Mouse (Mus musculus): Measurements from ENCODE around the gene Prkar1b.

Gene Prkar1b

DNA sequence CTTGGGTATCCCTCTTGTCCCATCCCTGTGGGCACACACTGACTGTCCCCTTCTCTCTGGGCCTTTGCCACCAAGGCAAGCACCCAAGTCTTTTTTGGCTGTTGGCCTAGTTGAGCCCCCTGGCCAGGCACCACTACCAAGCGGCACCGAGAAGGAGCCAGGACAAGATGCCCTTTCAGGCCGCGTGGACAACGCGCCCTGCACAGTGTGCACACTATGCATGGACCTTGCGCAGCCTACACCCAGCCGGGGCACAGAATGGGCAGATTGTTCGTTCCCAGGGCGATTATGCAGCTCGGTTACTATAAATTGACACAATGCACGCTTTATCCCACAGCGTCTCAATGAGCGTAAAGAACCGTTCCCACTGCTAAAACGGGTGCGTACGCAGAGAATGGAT lies 98.5 kb downstream of the Prkar1b start:
- DNase-seq = no peak

DNA sequence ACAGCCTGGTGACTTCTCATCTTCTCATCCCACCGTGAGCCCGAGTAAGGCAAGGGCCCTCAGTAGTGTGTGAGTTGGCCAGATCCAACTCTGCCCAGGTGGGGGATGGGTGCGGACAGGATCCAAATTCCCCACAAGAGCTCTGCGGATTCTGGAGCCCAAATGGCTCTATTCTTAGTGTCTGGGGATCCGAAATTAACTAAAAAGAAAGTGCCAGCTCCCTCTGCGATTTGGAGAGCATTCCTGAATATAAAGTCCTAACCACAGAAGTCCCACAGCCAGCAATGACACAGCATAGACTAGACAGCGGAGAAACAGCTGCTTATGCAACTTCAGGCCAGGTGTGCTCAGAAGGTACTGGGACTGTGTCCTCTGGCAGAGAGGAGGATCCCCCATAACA lies 100.4 kb downstream of the Prkar1b start:
- no peak for DNase-seq

- DNase-seq = no peak
Measured at GRCm38 (mm10) chr5:139047171-139047570, 102.6 kb downstream of the Prkar1b start.

- no peak for DNase-seq
Measured at GRCm38 (mm10) chr5:139046636-139047035, 103.2 kb downstream of the Prkar1b start.

DNA sequence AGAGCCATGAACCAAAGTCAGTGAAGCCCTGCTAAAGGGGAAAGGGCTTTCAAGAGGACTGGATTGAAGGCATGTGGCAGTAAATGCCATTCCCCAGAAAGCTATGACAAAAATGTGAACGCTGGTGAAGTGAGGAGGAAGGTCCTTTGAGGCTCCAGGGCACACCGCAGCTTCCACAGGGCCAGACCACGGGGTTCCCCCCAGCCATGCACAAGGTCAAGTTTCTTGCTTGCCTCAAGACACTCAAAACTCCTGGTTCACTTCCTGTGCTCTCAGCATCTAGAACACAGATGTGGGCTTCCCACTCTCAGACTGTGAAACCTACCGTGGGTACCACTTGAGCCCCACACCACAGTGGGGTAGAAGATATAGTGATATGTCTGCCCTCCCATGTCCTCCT lies 106.3 kb downstream of the Prkar1b start:
- DNase-seq = no peak

DNA sequence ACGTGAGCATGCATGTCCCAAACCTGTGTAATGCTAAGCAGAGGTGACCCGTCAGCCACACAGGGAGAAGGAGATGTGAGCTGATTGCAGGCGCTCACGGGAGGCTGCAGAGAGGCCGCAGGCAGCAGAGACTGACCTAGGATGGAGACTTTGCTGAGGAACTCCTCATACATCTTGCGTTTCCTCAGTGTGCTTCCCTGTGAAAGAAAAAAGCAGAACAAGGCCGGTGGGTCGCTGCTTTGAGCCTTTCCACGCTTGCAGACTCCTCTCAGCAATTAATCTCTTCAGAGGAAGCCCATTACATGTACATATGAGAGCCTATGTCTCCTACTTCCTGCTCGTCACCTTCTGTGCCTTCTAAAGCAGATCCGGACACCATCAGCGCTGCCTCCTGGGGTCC lies 107.5 kb downstream of the Prkar1b start:
- DNase-seq = no peak

- DNase-seq = no peak
Measured at GRCm38 (mm10) chr5:139035171-139035570, 114.6 kb downstream of the Prkar1b start.

DNA sequence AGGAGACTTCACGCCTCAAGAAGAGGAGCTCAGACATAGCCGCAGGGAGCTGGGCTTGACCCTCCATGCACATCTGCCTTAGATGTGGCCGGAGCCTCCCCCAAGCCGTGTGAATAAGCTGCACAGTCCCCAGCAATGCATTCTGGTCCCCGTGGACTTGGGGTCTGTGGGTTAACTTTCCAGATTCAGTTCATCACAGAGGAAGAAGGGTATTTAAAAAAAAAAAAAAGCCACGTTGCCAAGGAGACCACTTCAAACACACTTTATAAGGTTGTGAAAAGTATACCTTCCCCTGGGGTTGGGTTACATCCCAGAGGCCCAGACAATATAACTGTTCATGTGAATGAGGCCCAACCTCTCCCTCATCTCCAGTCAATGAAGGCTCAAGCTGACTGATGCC lies 115.1 kb downstream of the Prkar1b start:
- no peak for DNase-seq

GRCm38 (mm10) chr5:139033406-139034317 lies 116.1 kb downstream of the Prkar1b start:
- DNase-seq = no peak

DNA sequence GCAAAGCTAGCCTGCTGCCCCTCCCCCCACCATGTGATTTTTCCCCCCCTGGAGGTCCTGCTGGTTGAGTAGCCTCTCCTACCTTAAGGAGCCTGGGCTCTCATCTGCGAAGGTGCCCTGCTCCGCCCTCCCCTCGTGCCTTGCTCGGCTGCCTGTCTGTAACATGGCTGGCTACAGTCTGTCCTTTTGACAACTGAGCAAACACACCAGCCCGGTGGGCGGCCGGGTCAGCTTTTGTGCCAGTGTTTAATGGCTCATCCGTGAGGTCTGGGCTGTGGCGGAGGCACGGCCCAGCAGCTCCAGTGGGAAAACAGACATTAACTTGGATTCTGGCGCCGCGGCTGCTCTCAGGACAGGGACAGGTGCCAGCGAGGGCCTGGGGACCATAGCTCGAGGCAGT lies 122.2 kb downstream of the Prkar1b start:
- peak; percentile 14 for DNase-seq

DNA sequence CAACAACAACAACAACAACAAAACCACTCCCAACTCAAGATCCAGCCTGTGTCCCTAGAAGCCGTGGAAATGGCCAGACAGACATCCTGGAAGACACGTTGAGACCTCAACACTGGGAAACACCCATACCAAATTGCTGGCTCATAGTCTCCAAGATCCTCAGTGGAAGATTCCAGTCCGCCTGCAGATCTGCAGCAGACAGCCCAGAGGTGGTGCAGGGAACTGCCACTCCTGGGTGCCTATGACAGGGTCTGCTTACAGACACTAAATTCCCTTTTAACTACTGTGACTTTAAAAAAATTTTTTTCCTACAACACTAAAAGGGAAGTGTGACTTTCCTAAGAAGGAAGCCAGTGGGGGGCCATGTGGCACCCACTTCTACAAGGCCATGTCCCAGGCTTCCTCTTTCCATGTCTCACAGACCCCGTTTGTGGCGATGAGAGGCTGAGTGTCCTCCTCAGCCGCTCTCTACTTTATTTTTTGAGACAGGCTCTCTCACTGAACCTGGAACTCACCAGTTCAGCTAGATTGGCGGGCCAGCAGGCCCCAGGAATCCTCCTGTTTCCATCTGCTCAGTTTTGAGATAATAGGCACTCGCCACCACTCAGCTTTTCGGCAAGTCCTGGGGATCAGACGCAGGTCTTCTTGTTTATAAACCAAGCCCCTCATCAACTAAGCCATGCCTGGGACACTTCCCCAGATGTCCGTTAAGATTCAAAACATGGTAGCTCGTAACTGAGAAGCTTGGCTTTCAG lies 125.3 kb downstream of the Prkar1b start:
- no peak for DNase-seq

- no peak for DNase-seq
Measured at GRCm38 (mm10) chr5:139020595-139020994, 129.2 kb downstream of the Prkar1b start.

GRCm38 (mm10) chr5:139017371-139018124 lies 132.3 kb downstream of the Prkar1b start:
- DNase-seq = no peak

DNA sequence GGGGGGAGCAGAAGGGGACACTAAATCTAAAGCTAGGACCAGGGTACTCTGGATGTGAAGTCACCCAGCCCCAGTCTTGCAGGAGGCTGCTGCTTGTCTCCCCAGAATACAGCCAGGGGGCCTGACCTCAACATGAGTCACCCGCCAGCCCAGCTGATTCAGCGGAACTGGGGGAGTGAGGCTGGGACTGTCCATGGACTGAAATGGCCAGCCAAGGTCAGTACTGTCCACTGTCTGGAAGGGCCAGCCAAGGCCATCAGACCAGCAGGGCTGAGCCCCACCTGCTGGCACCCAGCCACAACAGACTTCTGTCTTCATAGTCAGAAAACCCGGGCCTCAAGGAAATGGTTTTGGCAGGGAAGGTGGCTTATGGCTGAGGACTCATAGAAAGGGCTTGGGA lies 134.7 kb downstream of the Prkar1b start:
- DNase-seq = no peak

- no peak for DNase-seq
Measured at GRCm38 (mm10) chr5:139010649-139011048, 139.2 kb downstream of the Prkar1b start.

GRCm38 (mm10) chr5:139007141-139007775 lies 142.5 kb downstream of the Prkar1b start:
- DNase-seq = no peak

DNA sequence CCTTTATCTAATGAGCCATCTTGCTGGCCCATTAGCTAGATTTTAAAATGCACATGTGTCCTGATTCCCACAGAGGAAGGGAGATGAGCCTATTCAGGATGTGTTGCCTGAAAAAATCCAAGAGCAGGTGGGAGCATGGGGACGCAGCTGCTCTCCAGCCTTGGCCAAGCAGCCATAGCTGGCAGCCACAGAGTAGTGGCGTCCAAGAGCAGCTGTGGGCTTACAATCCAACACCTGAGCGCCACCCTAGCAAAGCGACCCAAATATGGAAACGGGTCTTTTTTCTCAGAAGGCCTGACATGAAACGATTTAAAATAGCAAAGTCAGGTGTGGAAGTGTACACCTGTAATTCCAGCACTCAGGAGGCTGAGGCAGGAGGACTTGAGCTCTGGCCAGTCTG lies 145.2 kb downstream of the Prkar1b start:
- no peak for DNase-seq

- no peak for DNase-seq
Measured at GRCm38 (mm10) chr5:138999716-139000115, 150.1 kb downstream of the Prkar1b start.

DNA sequence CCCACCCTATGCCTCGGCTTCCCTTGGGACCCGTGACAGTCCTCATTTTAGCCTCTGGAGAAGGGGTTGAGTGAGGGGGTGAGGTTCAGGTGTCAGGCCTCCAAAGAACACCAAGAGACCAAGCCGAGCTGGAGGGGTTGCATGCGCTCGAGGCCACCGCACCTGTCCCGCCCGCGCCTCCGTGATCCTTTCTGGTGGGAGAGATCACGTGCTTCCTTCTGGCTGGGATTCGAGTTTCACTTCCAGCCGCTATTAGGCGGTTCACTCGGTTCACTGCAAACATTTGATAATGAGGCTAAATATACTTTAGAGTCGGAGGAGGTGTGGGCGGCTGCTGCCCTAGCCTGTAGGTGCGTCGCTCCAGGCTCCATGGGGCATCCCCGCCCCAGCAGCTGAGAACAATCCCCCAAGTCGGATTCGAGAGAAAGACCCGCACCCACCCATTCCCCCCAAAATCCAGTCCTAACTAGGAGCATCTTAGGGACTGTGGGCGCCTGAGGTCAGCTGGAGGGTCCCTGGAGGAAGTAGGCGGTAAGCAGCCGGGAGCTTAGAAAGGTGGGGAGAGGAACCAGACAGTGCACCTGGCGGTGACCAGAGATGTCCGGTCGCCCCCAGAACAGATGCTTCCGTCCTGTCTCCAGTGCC lies 151.7 kb downstream of the Prkar1b start:
- DNase-seq = peak; percentile 33

- DNase-seq = peak; percentile 87
Measured at GRCm38 (mm10) chr5:138997171-138997788, 152.5 kb downstream of the Prkar1b start, which contains the start of gene Pdgfa. TSS of gene Pdgfa (minus strand) at chr5:138997370.

GRCm38 (mm10) chr5:138996322-138997073 lies 153.3 kb downstream of the Prkar1b start:
- peak; percentile 40 for DNase-seq

All from retina, postnatal 1 day (tissue).